Mouse (Mus musculus) embryonic stem cell, embryonic (primary cell): ENCODE measurements around the gene Msantd3.

Experiments used
- CTCF ChIA-PET, 4 experiments: fragments of 300-600 bp in 2 of 4; fragments of 350-600 bp in 2 of 4; sonication (Branson Sonifier 250); formaldehyde crosslinking; loops; one replicate each; lab custom pipeline; 2022; ENCODE audit warnings: inconsistent platforms in 2 of 4; lab: Charles Lee
- POLR2A ChIA-PET, 4 experiments: fragments of 300-600 bp in 2 of 4; fragments of 350-600 bp in 2 of 4; sonication (Branson Sonifier 250); formaldehyde crosslinking; loops; one replicate each; lab custom pipeline; 2022; ENCODE audit warnings: antibody characterized with exemption in 4 of 4, inconsistent platforms in 1 of 4; lab: Charles Lee

Msantd3 gene

GRCm38 (mm10) chr4:48546568-48547496, 7.1 kb downstream of the Msantd3 start:
- ChIA-PET CTCF (interaction anchor here in 2 of 4 experiments (0.9 to 1.5 kb wide), 2 partner anchors 9 kb away, joined by 4 to 6 read pairs; no protein-coding TSS in a partner anchor), POLR2A (interaction anchor here in 3 of 4 experiments (0.5 to 8.1 kb wide), 17 partner anchors 7 to 262 kb away, joined by 3 to 42 read pairs (median 4); partner anchors contain the start of genes Tex10 (in 2 of the 3) and Tmeff1 (in 2 of the 3))

GRCm38 (mm10) chr4:48548393-48549045, 8.8 kb downstream of the Msantd3 start:
- CTCF ChIA-PET: interaction anchor here in 1 of 4 experiments (0.7 kb wide), 1 partner anchor 1138 kb away, joined by 3 read pairs; no protein-coding TSS in a partner anchor
- POLR2A ChIA-PET: interaction anchor here (0.5 to 8.1 kb wide), 15 partner anchors 8 to 762 kb away, joined by 3 to 63 read pairs (median 5); partner anchors contain the start of genes Msantd3 (in 2 of the 4), Tmeff1 (in 2 of the 4) and Tex10 (in 1 of the 4)

GRCm38 (mm10) chr4:48549661-48550060, 9.9 kb downstream of the Msantd3 start:
- POLR2A ChIA-PET: interaction anchor here in 2 of 4 experiments (0.8 to 5.6 kb wide), 5 partner anchors 9 to 71 kb away, joined by 3 to 63 read pairs (median 4); partner anchors contain the start of genes Msantd3 (in 1 of the 2) and Tmeff1 (in 1 of the 2)
- CTCF ChIA-PET: no interaction called here

GRCm38 (mm10) chr4:48552486-48553064, 12.8 kb downstream of the Msantd3 start:
- POLR2A ChIA-PET: interaction anchor here (0.5 to 5.6 kb wide), 15 partner anchors 10 to 968 kb away, joined by 3 to 63 read pairs (median 4); partner anchors contain the start of genes Msantd3 (in 2 of the 4) and Tmeff1 (in 1 of the 4)

GRCm38 (mm10) chr4:48554132-48554531, 14.4 kb downstream of the Msantd3 start:
- ChIA-PET CTCF (interaction anchor here in 1 of 4 experiments (1.1 kb wide), 1 partner anchor 11 kb away, joined by 4 read pairs; no protein-coding TSS in a partner anchor), POLR2A (interaction anchor here in 3 of 4 experiments (0.6 to 1.8 kb wide), 8 partner anchors 8 to 913 kb away, joined by 3 to 5 read pairs (median 3); partner anchors contain the start of gene Tmeff1 (in 2 of the 3))

More at GRCm38 (mm10) chr4:48552486-48553064, 12.8 kb downstream of the Msantd3 start:
- CTCF ChIA-PET: interaction anchor here in 1 of 4 experiments (1.1 kb wide), 1 partner anchor 41 kb away, joined by 3 read pairs; no protein-coding TSS in a partner anchor

- POLR2A ChIA-PET: interaction anchor here in 3 of 4 experiments (0.6 to 2.8 kb wide), 19 partner anchors 9 to 130 kb away, joined by 3 to 15 read pairs (median 4); partner anchors contain the start of gene Tmeff1 (in 2 of the 3)
- CTCF ChIA-PET: interaction anchor here (0.6 to 1.8 kb wide), 31 partner anchors 8 to 600 kb away, joined by 3 to 12 read pairs (median 4); partner anchors contain the start of genes Tex10 (in 1 of the 4) and Tmeff1 (in 1 of the 4)
Measured at GRCm38 (mm10) chr4:48555729-48556128, 16.0 kb downstream of the Msantd3 start.

- POLR2A ChIA-PET: interaction anchor here in 3 of 4 experiments (0.9 to 2.0 kb wide), 14 partner anchors 8 to 72 kb away, joined by 3 to 9 read pairs (median 4); partner anchors contain the start of gene Tmeff1 (in 2 of the 3)
- CTCF ChIA-PET: interaction anchor here in 3 of 4 experiments (0.6 to 1.3 kb wide), 4 partner anchors 10 to 121 kb away, joined by 3 to 5 read pairs (median 4); no protein-coding TSS in a partner anchor
Measured at GRCm38 (mm10) chr4:48559652-48560051, 19.9 kb downstream of the Msantd3 start.

- POLR2A ChIA-PET: interaction anchor here in 2 of 4 experiments (0.7 to 2.0 kb wide), 8 partner anchors 8 to 59 kb away, joined by 3 to 10 read pairs (median 4); partner anchors contain the start of gene Tmeff1 (in 1 of the 2)
Measured at GRCm38 (mm10) chr4:48561824-48562223, 22.1 kb downstream of the Msantd3 start.

GRCm38 (mm10) chr4:48564962-48565361, 25.2 kb downstream of the Msantd3 start:
- ChIA-PET CTCF (interaction anchor here in 3 of 4 experiments (0.7 to 1.7 kb wide), 4 partner anchors 9 to 94 kb away, joined by 3 to 12 read pairs (median 6); no protein-coding TSS in a partner anchor), POLR2A (interaction anchor here in 3 of 4 experiments (0.6 to 2.3 kb wide), 9 partner anchors 9 to 519 kb away, joined by 3 to 8 read pairs (median 3); no protein-coding TSS in a partner anchor)

More at GRCm38 (mm10) chr4:48561824-48562223, 22.1 kb downstream of the Msantd3 start:
- CTCF ChIA-PET: interaction anchor here in 1 of 4 experiments (1.2 kb wide), 1 partner anchor 119 kb away, joined by 5 read pairs; no protein-coding TSS in a partner anchor

- POLR2A ChIA-PET: interaction anchor here in 3 of 4 experiments (0.6 to 2.4 kb wide), 8 partner anchors 9 to 76 kb away, joined by 3 to 25 read pairs (median 3); partner anchors contain the start of gene Tmeff1 (in 3 of the 3)
- CTCF ChIA-PET: interaction anchor here in 2 of 4 experiments (0.5 to 1.0 kb wide), 3 partner anchors 10 to 460 kb away, joined by 3 to 5 read pairs (median 4); no protein-coding TSS in a partner anchor
Measured at GRCm38 (mm10) chr4:48576361-48576760, 36.6 kb downstream of the Msantd3 start.

GRCm38 (mm10) chr4:48577831-48578230, 38.1 kb downstream of the Msantd3 start:
- CTCF ChIA-PET: interaction anchor here in 1 of 4 experiments (0.5 kb wide), 1 partner anchor 18 kb away, joined by 5 read pairs; no protein-coding TSS in a partner anchor
- POLR2A ChIA-PET: interaction anchor here in 3 of 4 experiments (0.5 to 2.2 kb wide), 4 partner anchors 9 to 35 kb away, joined by 3 to 10 read pairs (median 4); no protein-coding TSS in a partner anchor

GRCm38 (mm10) chr4:48578399-48578798, 38.7 kb downstream of the Msantd3 start:
- CTCF ChIA-PET: interaction anchor here in 2 of 4 experiments (0.5 to 1.8 kb wide), 2 partner anchors 19 to 97 kb away, joined by 4 to 5 read pairs; no protein-coding TSS in a partner anchor
- POLR2A ChIA-PET: interaction anchor here in 3 of 4 experiments (0.5 to 2.2 kb wide), 9 partner anchors 9 to 67 kb away, joined by 3 to 26 read pairs (median 4); no protein-coding TSS in a partner anchor

GRCm38 (mm10) chr4:48579475-48580110, 39.9 kb downstream of the Msantd3 start:
- ChIA-PET POLR2A (interaction anchor here in 3 of 4 experiments (0.5 to 2.2 kb wide), 25 partner anchors 9 to 1104 kb away, joined by 3 to 26 read pairs (median 4); partner anchors contain the start of gene Tex10 (in 1 of the 3)), CTCF (interaction anchor here in 3 of 4 experiments (0.5 to 1.8 kb wide), 4 partner anchors 23 to 573 kb away, joined by 3 to 15 read pairs (median 4); no protein-coding TSS in a partner anchor)

- ChIA-PET POLR2A (interaction anchor here in 2 of 4 experiments (0.6 to 0.7 kb wide), 2 partner anchors 13 to 537 kb away, joined by 3 read pairs; no protein-coding TSS in a partner anchor), CTCF (no interaction called here)
Measured at GRCm38 (mm10) chr4:48581201-48581600, 41.5 kb downstream of the Msantd3 start.

- CTCF ChIA-PET: no interaction called here
Measured at GRCm38 (mm10) chr4:48581993-48582392, 42.3 kb downstream of the Msantd3 start.

More at GRCm38 (mm10) chr4:48581993-48582392, 42.3 kb downstream of the Msantd3 start:
- POLR2A ChIA-PET: interaction anchor here in 1 of 4 experiments (1.4 kb wide), 1 partner anchor 9 kb away, joined by 5 read pairs; no protein-coding TSS in a partner anchor
